Mouse (Mus musculus) neural tube, embryonic 12.5 days (tissue): ENCODE data around the gene Mcm7. TPM values are rescaled to one million over a fixed set of nuclear protein-coding genes. Genes with fewer than 3 reads are reported as not detected.

Experiments used
- ATAC-seq: fragments of 200-750 bp; cut with Nextera tagmentation; 2 replicates; pipeline ENCODE4 v1.8.0; 2017; ENCODE audit warnings: low read depth, mild to moderate bottlenecking, moderate TSS enrichment, moderate library complexity; ENCODE audit not compliant: low FRiP score
- H3K27ac ChIP-seq: fragments of 300-500 bp; sonication (generic); 2 replicates; pipeline ENCODE4 v1.5.1; 2016
- H3K27me3 ChIP-seq: fragments of 300-500 bp; sonication (generic); replicated peaks from 2 replicates; pipeline ENCODE4 v1.6.1; 2016; ENCODE audit warnings: mild to moderate bottlenecking
- H3K36me3 ChIP-seq: fragments of 300-500 bp; sonication (generic); 2 replicates; pipeline ENCODE4 v1.6.1; 2016; ENCODE audit warnings: mild to moderate bottlenecking
- H3K4me1 ChIP-seq: fragments of 300-500 bp; sonication (generic); 2 replicates; pipeline ENCODE4 v1.6.1; 2016
- H3K4me2 ChIP-seq: fragments of 300-500 bp; sonication (generic); replicated peaks from 2 replicates; pipeline ENCODE4 v1.6.1; 2016; ENCODE audit warnings: mild to moderate bottlenecking
- H3K4me3 ChIP-seq: fragments of 300-500 bp; sonication (generic); 2 replicates; pipeline ENCODE4 v1.5.1; 2016
- H3K9ac ChIP-seq: fragments of 300-500 bp; sonication (generic); 2 replicates; pipeline ENCODE4 v1.6.1; 2016; ENCODE audit warnings: mild to moderate bottlenecking
- H3K9me3 ChIP-seq: fragments of 300-500 bp; sonication (generic); 2 replicates; pipeline ENCODE4 v1.6.1; 2016; ENCODE audit warnings: mild to moderate bottlenecking
- WGBS: fragments of 180-500 bp; shearing (Covaris S2); methylation state at CpG from one replicate; pipeline ENCODE4 v1.1.7; 2016; 5-methylcytosine and 5-hydroxymethylcytosine counted together
- microRNA counts: library from miRNA; unstranded; fragments of <30 nt; microRNA quantifications from one replicate; lab custom pipeline; 2017
- microRNA-seq: library from miRNA; unstranded; fragments of <30 nt; microRNA quantifications from one replicate; pipeline ENCODE4, GENCODE M21; 2017
- polyA plus RNA-seq: library from polyadenylated mRNA; unstranded; fragments of >200 nt; fragmentation: Nextera tagmentation; extraction: Ambion mirVana; gene quantifications from 2 replicates; pipeline ENCODE4 v1.2.1, GENCODE M21; 2016

The Mcm7 gene
- polyA plus RNA-seq, 1 experiment from 2014 or later: 198 TPM

- Histone ChIP-seq H3K36me3 (peaks cover 39% of the 10 kb centered on the region), H3K4me1 (no peaks in the 10 kb centered on the region), H3K4me2 (no peak overlapping the region), H3K9me3 (no peaks in the 10 kb centered on the region), H3K27ac (no peak overlapping the region), H3K27me3 (no peaks in the 10 kb centered on the region), H3K4me3 (no peak overlapping the region), H3K9ac (no peak overlapping the region)
- WGBS: 68% methylated on average over 8 of the region's 8 CpGs
- ATAC-seq: peak; percentile 63; the same call in 1 of the 2 replicates
These were observed 34.2 kb downstream of the Mcm7 start for GRCm38 (mm10) chr5:138137935-138138549.

- no peak overlapping the region for H3K27ac ChIP-seq
- no peak overlapping the region for H3K9ac ChIP-seq
- WGBS: 91% methylated on average over 4 of the region's 4 CpGs
- H3K27me3 ChIP-seq: no peaks in the 10 kb centered on the region
- H3K9me3 ChIP-seq: no peaks in the 10 kb centered on the region
- H3K4me2 ChIP-seq: no peak overlapping the region
- peaks cover 42% of the 10 kb centered on the region for H3K36me3 ChIP-seq
- H3K4me3 ChIP-seq: no peak overlapping the region
- H3K4me1 ChIP-seq: no peaks in the 10 kb centered on the region
- ATAC-seq: no peak
These were observed 35.0 kb downstream of the Mcm7 start for GRCm38 (mm10) chr5:138137257-138137656.

GRCm38 (mm10) chr5:138132425-138133064 is 39.7 kb downstream of the Mcm7 start:
- H3K27me3 ChIP-seq: no peaks in the 10 kb centered on the region
- WGBS: 66% methylated on average over 5 of the region's 5 CpGs

GRCm38 (mm10) chr5:138118041-138118440 is 54.2 kb downstream of the Mcm7 start:
- peaks cover 22% of the 10 kb centered on the region for H3K36me3 ChIP-seq
- H3K4me1 ChIP-seq: peaks cover 14% of the 10 kb centered on the region
- WGBS: 90% methylated on average over 3 of the region's 3 CpGs
- ATAC-seq: no peak
- no peaks in the 10 kb centered on the region for H3K27me3 ChIP-seq
- no peak overlapping the region for H3K27ac ChIP-seq
- peak overlapping the region; percentile 58 for H3K4me3 ChIP-seq
- H3K9me3 ChIP-seq: no peaks in the 10 kb centered on the region
- H3K4me2 ChIP-seq: peak overlapping the region; percentile 75
- H3K9ac ChIP-seq: peak overlapping the region; percentile 66; the same call in 1 of the 2 replicates

More at GRCm38 (mm10) chr5:138132425-138133064, 39.7 kb downstream of the Mcm7 start:
- peaks cover 74% of the 10 kb centered on the region for H3K36me3 ChIP-seq
- no peak overlapping the region for H3K4me2 ChIP-seq
- H3K27ac ChIP-seq: no peak overlapping the region
- H3K4me1 ChIP-seq: no peaks in the 10 kb centered on the region
- ATAC-seq: no peak
- no peaks in the 10 kb centered on the region for H3K9me3 ChIP-seq
- no peak overlapping the region for H3K9ac ChIP-seq
- no peak overlapping the region for H3K4me3 ChIP-seq

- no peaks in the 10 kb centered on the region for H3K27me3 ChIP-seq
- H3K27ac ChIP-seq: peak overlapping the region; percentile 72
- peaks cover 19% of the 10 kb centered on the region for H3K36me3 ChIP-seq
- peaks cover 14% of the 10 kb centered on the region for H3K4me1 ChIP-seq
- H3K4me2 ChIP-seq: peak overlapping the region; percentile 75
- H3K4me3 ChIP-seq: peak overlapping the region; percentile 58
- ATAC-seq: peak; percentile 34
- 9% methylated on average over 16 of the region's 16 CpGs for WGBS
- no peaks in the 10 kb centered on the region for H3K9me3 ChIP-seq
- peak overlapping the region; percentile 66 for H3K9ac ChIP-seq
These were observed 54.8 kb downstream of the Mcm7 start for GRCm38 (mm10) chr5:138117199-138118015.

DNA sequence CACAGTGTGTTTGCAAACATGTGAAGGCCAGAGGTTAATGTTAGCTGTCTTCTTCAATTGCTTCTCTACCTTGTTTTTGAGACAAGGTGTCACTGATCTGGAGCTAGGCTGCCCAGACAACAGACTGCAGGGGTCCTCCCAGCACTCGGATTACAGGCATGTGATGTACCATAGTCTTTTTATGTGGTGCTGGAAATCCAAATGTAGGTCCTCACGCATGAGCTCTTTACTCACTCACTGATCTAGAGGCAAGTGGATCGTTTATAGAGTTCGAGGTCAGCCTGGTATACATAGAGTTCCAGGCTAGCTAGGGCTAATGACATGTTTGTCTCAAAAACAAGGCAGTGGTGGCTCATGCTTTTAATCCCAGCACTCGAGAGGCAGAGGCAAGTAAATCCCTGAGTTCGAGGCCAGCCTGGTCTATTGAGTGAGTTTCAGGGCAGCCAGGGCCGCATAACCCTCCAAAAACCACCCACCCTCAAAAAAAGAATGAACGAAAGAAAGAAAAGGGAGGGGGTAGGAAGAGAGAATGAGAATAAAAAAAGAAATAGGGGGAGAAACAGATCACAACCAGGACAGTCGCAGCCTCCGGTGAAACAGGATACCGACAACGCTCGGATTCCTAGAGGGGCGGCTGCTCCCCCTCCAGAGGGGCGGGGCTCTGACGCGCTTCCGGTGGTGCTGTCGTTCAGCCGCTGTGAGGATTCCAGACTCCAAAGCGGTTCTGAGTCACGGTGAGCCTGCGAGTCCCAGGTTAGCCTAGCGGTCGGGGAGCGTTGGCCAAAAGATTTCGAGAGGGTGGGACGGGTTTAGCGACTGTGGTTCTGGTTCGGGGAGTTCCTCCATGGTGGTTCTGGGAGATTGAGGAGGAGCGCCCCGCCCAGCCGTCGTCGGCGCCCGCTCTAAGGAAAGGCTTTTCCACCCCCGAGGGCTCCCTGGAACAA is 55.7 kb downstream of the Mcm7 start, which contains the start of gene Zscan21:
TSS of gene Zscan21 (plus strand) at position 649 of the 944 bp plus-strand sequence.
- peak within 1 kb of the TSS; percentile 75 for H3K4me2 ChIP-seq
- H3K27ac ChIP-seq: peak within 1 kb of the TSS; percentile 72
- H3K9me3 ChIP-seq: no peaks in the 10 kb centered on the region
- peak; percentile 94 for ATAC-seq
- peaks cover 14% of the 10 kb centered on the region for H3K36me3 ChIP-seq
- peak within 1 kb of the TSS; percentile 66 for H3K9ac ChIP-seq
- WGBS: 8% methylated on average over 38 of the region's 38 CpGs
- peaks cover 14% of the 10 kb centered on the region for H3K4me1 ChIP-seq
- H3K4me3 ChIP-seq: peak within 1 kb of the TSS; percentile 58
- H3K27me3 ChIP-seq: no peaks in the 10 kb centered on the region

MicroRNA genes within 50 kb of the gene (microRNA counts, 519-probe panel; counts per million panel counts)
- microRNA mmu-miR-106b (lab: Ali Mortazavi, UCI) (5,757 counts per million, percentile 89 among the panel's probes with 10 or more counts), microRNA mmu-miR-25 (lab: Ali Mortazavi, UCI) (8,281 counts per million, percentile 98 among the panel's probes with 10 or more counts), microRNA mmu-miR-93 (lab: Ali Mortazavi, UCI) (6,315 counts per million, percentile 92 among the panel's probes with 10 or more counts)

Small RNA genes lying within 50 kb of the gene (microRNA-seq; reads per million reads assigned to microRNA genes)
- gene Mir106b (7,100 reads per million, percentile 94 among the genes with 10 or more reads in this experiment), gene Mir25 (531 reads per million, percentile 72 among the genes with 10 or more reads in this experiment), gene Mir93 (9,913 reads per million, percentile 96 among the genes with 10 or more reads in this experiment)

Other genes starting within 250 kb of the Mcm7 start
- gene Gjc3, start 209.3 kb downstream of the Mcm7 start, polyA plus RNA-seq: 0.43 and 0.61 TPM in 2 replicates
- not detected in 2 replicates for gene Azgp1, start 190.9 kb downstream of the Mcm7 start, polyA plus RNA-seq
- not detected in 2 replicates for gene Smok3a, start 151.2 kb downstream of the Mcm7 start, polyA plus RNA-seq
- not detected in 2 replicates for gene Smok3b, start 151.0 kb downstream of the Mcm7 start, polyA plus RNA-seq
- gene Smok3c, start 119.2 kb downstream of the Mcm7 start, polyA plus RNA-seq: not detected in 2 replicates
- gene Zkscan1, start 87.3 kb downstream of the Mcm7 start, polyA plus RNA-seq: 32.9 and 36.5 TPM in 2 replicates
- 101 and 104 TPM in 2 replicates for gene Zscan21, start 55.5 kb downstream of the Mcm7 start, polyA plus RNA-seq
- gene Zfp113, start 16.7 kb downstream of the Mcm7 start, polyA plus RNA-seq: 35.6 and 40.3 TPM in 2 replicates
- gene Cops6, start 11.4 kb downstream of the Mcm7 start, polyA plus RNA-seq: 301 and 312 TPM in 2 replicates
- 23.5 and 24.1 TPM in 2 replicates for gene Ap4m1, start 420 bp downstream of the Mcm7 start, polyA plus RNA-seq
- 102 and 112 TPM in 2 replicates for gene Taf6, start 15.0 kb upstream of the Mcm7 start, polyA plus RNA-seq
- gene Cnpy4, start 15.1 kb upstream of the Mcm7 start, polyA plus RNA-seq: 44.3 and 46.8 TPM in 2 replicates
- 12.3 and 12.6 TPM in 2 replicates for gene Mblac1, start 21.9 kb upstream of the Mcm7 start, polyA plus RNA-seq
- not detected in 2 replicates for gene Nxpe5, start 53.5 kb upstream of the Mcm7 start, polyA plus RNA-seq
- gene Lamtor4, start 83.1 kb upstream of the Mcm7 start, polyA plus RNA-seq: 66.4 and 67.2 TPM in 2 replicates
- 20.1 and 25.4 TPM in 2 replicates for gene BC037034, start 91.6 kb upstream of the Mcm7 start, polyA plus RNA-seq
- 4.3 and 5.0 TPM in 2 replicates for gene Gal3st4, start 100.4 kb upstream of the Mcm7 start, polyA plus RNA-seq
- gene Gm43720, start 107.5 kb upstream of the Mcm7 start, polyA plus RNA-seq: 0.05 and 0.17 TPM in 2 replicates
- gene Gpc2, start 107.6 kb upstream of the Mcm7 start, polyA plus RNA-seq: 175 and 179 TPM in 2 replicates
- 3.6 and 4.5 TPM in 2 replicates for gene Stag3, start 107.8 kb upstream of the Mcm7 start, polyA plus RNA-seq
- gene Pvrig, start 169.5 kb upstream of the Mcm7 start, polyA plus RNA-seq: 0.19 TPM in 1 of 2 replicates, not detected in the other